Mouse (Mus musculus) hematopoietic stem cell, adult 5-6 weeks (primary cell): ENCODE measurements at regions not wholly inside any gene's neighbourhood (a gene's known extent, or its start where the extent isn't known, plus 50 kb on each side); places are given as distances from the start of the nearest gene placed in this dataset.

ENCODE experiments used
- ATAC-seq, 2 experiments: fragments of 125-278 bp in 1 of 2; replicated peaks in 1 of 2; 2 replicates each; pipeline ENCODE4 v1.8.0; 2016 to 2017; ENCODE audit warnings: inconsistent platforms in 2 of 2, mild to moderate bottlenecking in 2 of 2, moderate number of reproducible peaks in 2 of 2, low read depth in 1 of 2, moderate TSS enrichment in 1 of 2; ENCODE audit not compliant: low FRiP score in 2 of 2, poor library complexity in 2 of 2, severe bottlenecking in 2 of 2, insufficient read depth in 1 of 2, low TSS enrichment in 1 of 2

DNA sequence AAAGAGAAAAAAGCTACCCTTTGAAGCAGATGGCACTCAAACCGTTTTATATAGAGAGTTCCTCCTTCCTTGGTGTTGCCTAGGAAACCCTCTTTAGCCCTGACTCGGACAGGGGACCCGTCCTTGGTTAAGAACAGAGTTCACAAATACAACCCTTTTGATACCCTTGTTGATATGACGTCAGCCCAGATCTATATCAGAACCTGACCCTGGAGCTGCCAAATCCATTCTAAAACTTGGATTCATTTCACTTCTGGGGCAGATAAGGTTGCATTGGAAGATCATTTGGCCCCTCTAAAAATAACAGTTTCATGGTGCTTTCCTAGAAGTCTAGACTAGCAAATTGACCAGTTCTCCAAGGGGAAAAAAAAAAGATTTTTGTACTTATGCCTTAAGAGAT, 271.2 kb downstream of the Mreg start:
- no peak for ATAC-seq

DNA sequence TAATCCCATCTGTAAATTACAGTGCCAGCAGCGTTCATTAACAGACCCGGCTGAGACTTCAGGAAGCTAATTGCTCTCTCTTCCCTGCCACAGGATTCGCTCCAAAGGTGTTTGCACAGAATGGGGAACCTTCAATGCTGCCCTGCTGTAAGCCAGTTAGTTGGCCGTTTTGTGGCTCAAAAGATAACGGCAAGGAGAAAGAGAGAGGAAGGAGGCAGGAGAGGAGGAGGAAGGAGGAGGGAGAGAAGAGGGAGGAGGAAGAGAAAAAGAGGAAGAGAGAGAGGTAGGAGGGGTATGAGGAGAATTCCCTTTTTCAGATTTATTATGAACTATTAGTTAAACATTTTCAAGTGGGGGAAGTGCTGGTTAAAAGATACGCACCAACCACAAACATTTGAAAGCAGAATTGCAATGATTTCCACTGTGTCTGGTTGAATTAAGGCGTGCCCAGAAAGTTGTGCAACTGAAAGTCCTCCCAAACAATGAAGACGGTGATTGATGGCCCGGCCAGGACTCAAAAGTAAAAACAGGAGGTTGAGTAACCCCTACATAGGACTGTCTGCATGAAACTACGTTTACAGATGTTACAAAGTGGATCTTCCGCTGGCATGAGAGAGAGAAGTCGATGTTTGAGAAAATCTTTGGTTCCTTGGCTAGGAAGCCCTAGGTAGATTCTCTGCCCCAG, 273.6 kb downstream of the Mreg start:
- peak; percentile 84 to 85 for ATAC-seq

DNA sequence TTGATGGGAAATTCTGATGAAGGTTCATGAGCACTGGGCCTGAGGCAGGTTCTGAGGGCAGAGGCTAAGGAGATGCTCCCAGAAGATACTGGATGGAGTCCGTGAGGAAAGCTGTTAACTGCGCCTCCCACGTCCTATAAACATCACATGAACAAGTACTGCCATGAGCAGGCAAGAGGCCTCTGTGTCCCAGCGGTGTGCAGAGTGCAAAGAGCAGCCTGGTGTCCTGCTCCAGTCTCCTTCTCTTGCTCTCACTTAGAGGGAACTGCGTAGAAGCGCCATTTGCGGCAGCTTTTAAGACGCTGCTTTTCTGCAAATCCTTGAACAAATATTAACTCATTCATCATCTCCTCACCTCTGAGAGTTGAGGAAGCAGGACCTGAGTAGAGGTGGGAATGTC, 274.2 kb downstream of the Mreg start:
- ATAC-seq = 0 out of 4 replicates have a peak, but pooled peaks of 1 of the 2 experiments have one; percentile 19

DNA sequence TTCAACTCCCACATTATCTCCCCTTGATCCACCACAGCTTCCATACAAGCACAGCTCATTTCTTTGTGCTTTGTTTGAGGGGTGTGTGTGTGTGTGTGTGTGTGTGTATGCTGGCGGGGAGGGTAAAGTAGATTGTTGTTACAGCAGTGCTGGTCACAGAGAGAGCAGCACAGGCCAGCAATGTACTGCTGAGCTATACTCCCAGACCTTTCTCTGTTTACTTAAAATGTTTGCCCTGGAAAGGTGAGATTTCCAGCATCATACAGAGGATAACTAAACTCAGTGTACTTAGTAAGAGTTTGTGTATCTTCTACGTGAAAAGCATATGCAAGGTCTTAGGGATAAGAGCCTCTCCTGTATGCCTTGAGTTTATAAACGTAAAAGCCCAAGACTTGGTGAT, 274.9 kb downstream of the Mreg start:
- ATAC-seq = no peak

DNA sequence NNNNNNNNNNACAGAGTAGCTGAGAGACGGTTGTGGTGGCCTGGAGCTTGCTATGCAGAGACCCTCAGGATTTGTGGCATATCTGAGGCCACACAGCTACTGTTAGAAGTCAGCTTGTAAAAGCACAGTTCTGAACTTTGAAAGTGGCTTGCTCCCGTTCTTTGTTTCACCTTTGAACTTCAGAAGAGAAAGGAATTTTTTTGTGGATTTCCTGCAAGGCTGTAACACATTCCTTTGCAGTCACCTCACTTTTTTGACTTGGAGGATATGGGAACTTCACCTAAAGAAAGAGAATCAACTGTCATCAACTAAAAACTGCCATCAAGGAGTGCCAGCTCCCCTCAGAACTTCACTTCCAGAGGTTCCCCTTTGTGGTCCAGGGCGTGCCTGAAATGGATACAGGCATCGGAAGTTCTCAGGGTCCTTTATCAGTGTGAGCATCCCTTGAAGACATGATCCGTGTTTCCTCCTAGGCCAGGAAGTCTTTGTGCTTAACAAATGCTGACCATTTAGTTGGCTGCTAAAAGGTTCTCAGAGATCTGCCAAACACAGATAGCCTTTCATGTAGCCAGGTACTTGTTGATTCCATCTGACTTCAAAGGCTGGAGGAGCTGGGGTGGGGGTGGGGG, 275.5 kb downstream of the Mreg start:
- peak in 1 of 2 experiments; percentile 40; a peak in 3 of 4 replicates for ATAC-seq

DNA sequence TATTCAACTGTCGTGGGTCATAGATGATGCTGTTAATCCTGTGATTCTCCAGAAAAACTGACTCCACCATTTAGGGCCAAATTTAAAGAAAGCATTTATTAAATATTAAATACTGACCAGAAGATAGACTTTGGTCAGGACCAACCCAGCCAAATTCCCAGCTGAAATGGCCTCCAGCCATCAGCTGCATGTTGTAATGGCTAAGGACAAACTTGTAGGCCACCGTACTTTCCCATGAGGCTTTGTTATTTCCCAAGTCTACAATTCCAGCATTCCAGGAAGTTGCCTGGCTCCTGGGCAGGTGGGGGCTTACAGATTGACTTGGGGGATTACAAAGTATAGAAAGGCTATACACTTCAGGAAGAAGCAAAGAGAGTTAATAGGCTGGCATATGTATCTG, 272.5 kb upstream of the Fn1 start:
- no peak for ATAC-seq

DNA sequence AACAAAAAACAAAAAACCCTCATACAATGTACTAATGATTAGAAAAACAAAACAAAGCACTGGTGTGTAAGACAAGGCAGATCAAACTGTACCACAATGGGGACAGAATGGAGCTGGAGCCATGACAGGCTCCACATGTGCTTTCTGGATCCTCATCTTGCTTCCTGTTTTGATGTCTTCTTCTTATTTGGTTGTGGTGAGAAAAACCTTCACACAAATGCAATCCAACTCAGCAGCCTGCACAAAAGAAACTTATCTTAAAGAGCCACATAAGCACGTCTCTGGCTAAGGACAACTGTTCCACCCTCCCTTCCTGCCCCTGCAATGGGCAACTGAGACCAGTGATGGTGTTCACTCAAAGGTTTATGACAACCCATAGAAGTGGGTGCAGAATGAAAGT, 271.9 kb upstream of the Fn1 start:
- 0 out of 4 replicates have a peak, but pooled peaks of 1 of the 2 experiments have one; percentile 37 for ATAC-seq

DNA sequence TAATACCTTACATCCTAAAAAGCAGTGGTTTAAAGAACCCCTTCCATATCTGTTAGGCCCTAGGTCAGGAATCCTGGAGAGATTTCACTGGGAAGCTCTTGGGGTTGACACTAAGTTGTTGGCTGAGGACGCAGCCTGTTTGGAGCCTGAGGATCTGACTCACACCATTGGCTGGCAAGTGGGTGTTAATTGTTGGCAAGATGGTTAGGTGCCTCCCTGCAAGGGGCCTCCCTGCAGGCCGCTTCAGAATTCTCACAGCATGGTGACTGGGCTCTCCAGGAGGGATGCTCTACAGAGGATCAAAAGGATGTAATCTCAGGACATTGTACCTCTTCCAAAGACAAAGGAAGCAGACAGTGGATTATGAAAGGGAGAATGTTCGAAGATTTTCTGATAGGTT, 270.7 kb upstream of the Fn1 start:
- ATAC-seq = no peak

DNA sequence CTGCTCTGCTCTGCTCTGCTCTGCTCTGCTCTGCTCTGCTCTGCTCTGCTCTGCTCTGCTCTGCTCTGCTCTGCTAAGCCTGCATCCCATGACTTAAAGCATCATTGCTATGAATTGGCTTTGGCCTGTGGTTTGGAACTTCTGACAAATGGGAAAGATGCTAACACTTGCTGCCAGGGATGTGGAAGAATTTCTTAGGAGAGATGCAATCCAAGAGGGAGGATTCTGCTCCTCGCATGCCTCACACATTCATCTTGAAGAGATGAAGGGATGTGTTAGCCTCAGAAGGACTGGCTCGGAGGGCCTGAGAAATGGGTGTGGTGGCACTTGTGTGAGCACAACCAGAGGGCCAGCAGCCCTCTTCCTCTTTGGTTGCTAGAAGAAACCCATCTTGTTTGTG, 268.5 kb upstream of the Fn1 start:
- no peak for ATAC-seq

DNA sequence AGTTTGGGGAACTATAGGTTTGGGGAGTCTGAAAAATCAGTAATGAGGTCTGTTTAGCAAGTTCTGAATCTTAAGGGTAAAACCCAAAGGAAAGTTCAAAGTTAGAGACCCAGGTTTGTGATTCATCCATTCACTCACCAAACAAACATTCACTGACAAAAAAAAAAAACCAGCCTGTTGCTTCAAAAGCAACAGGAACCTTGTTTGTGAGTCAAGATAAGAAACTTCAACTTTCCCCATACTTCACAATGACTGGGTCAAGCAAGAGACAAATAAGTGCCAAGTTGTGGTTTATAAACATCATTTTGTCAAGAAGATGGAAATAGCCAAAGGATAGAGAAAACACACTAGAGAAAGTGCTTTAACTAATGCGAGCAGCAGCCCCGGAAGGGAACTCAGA, 266.9 kb upstream of the Fn1 start:
- ATAC-seq = no peak

DNA sequence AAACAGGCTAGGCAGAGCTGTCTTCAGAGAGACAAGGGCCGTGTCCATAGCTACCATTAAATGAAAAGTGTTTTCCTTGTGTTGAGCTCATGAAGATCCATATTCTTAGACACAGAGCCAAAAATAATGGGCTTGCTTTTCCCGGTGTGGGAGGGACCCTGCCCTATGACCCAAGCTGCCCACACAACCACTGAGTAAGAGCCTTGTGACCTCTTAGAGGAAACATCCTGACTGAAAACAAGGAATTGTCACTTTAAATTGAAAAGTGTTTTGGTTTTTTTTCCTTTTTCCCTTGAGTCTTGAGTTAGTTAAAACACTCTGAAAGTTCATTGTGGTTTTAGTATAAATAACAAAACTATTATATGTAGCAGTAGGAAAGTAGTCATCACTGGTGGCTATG, 264.0 kb upstream of the Fn1 start:
- ATAC-seq = no peak

DNA sequence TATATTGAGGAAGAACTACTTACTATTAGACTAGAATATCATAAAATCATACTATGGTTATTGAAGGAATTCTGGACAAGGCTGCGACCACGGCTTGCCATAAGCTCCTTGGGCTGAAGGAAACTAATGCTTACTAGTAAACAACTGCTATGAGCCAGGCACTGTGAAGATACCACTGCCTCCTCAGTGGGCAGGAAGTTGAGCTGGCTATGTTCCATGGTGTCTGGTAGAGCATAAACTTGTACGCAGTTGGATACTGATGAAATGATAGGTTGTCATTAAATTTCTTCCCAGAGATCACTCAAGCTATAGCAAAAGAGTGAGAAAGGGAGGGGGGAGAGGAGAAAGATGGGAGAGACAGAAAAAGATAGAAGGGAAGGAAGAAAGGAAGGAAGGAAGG, 261.4 kb upstream of the Fn1 start:
- ATAC-seq = no peak

DNA sequence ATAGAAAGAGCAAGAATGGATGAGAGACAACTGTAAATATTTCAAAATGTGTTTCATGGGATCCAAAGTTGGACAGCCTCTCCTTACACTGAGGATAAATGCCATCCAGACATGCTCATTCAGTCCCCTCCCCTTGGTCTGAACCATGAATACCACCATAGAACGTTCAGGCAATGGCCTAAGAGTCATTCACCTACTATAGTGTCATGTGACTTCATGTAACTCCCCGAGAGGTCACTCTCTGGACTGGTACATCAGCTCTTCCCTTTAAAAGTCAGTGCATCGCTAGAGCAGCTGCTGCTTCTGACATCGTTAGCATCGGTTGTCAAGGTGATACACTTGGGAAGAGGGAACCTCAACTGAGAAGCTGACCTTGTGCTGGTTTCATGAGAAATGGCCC, 260.2 kb upstream of the Fn1 start:
- ATAC-seq = no peak

DNA sequence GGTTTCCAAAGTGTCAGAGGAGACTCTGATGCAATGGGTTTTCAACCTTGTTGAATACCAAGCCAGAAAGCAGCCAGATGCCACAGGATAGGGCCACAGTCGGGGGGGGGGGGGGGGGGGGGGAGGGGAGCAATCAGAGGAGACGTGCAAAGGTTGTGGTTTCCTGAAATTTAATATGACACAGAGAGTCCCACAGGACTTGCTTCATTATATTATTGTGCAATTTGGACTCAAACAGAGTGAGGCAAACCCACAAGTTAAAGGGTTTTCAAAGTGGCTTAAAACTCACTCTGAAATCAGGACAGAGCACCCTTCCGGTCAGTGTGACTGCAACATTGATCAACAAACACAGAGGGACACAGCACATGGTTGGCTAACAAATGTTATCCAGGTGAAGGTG, 259.4 kb upstream of the Fn1 start:
- peak; percentile 78 to 93 for ATAC-seq

DNA sequence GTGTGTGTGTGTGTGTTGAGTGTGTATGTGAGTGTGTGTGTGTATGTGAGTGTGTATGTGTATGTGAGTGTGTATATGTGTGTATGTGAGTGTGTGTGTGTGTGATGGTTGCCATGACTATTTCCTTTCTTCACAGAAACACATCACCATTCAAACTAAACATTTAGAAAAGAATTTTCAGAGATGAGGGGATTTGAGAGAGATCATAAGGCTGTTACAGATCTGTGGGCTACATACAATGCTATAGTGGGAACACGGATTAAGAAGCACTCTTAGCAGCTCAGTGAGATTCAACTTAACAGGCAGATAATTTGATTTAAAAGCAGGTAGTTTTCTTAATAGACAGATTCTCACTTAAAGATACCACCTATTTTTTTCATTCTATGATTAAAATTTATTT, 257.1 kb upstream of the Fn1 start:
- no peak for ATAC-seq

DNA sequence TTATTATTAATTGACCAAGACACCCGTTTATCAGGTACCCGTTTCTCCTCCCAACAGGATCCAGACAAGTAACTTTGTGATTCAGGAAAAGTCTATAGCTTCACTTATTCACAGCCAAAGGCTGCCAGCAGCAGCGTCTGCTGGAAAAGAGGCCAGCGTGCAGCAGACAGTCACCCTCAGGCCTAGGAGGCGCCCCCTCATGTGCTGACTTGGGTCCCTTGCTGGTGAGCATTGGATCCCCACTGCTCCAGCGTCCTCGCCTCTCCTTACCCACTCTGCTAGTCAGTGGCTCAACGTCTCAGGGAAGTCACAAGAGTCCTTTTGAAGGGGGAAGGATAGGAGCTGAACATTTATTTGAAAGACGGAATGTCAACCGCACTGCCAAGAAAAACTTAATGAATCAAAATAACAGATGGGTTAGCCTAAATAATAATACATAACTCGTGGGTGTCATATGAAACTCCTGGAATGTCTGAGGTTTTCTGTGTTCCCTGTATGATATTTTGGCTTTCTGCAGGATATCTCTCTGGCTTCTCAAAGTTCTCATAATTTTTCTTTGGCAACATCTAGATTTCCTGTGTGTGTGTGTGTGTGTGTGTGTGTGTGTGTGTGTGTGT, 256.6 kb upstream of the Fn1 start:
- no peak for ATAC-seq

DNA sequence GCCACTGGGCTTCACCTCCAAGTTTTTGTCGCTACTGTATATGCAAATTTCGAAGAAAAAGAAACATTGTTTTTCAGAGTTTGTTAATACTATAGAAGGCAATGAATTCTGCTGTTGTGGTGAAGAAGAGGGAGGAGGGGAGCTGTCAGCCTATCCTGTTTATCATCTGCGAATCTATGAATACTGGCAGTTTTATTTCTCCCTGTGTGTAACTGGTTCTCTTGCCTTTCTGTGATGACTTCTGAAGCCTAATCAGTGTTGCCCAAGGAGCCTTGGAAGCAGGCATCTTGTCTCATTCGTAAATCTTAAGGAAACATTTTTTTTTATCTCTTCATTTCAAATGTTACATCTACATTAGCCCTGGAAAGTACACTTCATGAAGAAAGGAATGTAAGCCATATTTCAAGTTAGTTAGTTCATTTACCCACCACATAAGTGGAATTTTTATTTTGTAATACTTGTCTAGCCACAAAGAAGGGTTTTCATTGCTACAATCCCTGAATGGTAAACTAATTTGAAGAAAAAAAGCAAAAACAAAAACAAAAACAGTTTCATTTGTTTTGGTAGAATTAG, 251.5 kb upstream of the Fn1 start:
- ATAC-seq = no peak
